28 mouse cellular contexts compared by ENCODE assay signal in the genomic region with DNA sequence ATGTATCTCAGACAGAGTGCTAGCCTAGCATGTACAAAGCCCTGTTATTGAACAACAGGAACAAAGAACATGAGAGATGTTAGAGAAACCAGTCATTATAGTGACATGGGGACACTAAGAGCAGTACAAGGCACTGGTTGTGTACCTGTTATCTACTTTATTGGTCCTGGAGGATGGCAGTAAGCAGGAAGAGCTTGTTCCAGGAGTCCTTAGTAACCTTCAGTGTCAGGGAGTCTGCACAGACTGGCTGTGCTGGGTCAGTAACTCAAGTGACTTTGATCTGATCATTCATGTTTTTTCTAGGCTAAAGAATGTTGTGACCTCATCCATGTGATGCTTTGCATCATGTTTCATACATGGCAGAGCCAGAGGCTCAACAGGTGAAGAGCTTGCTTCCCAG. TPM values are rescaled to one million over a fixed set of nuclear protein-coding genes. Genes with fewer than 3 reads are reported as not detected.
DNase-seq lines count a peak whose midpoint lies in the region; ATAC-seq and TF ChIP-seq lines count a peak whose summit lies in the region.
"Had no signal": no experiment of that assay in that cellular context is flagged by ENCODE, and none has a peak within 500 bp of the region (broad histone marks: within the 10 kb centered on the region; RNA-seq: fewer than 3 reads in every experiment).

No protein-coding gene starts in this region.

- no peak overlapping the region for H3K4me3 ChIP-seq in intestine, embryonic 14.5 days (ENCODE audit: low read depth, low read length)
- no peak overlapping the region for H3K4me3 ChIP-seq in intestine, embryonic 15.5 days (replicated peaks)
- H3K4me3 ChIP-seq in intestine, postnatal 0 days (ENCODE audit: low read depth, low read length), result no peak overlapping the region
- H3K4me3 ChIP-seq: embryonic facial prominence, embryonic 13.5 days; embryonic facial prominence, embryonic 15.5 days; erythroblast, embryonic 14.5 days; forebrain, embryonic 10.5 days; forebrain, embryonic 12.5 days had no signal

- H3K9ac ChIP-seq in intestine, embryonic 14.5 days (ENCODE audit: low read length), result no peak overlapping the region
- H3K9ac ChIP-seq in intestine, embryonic 15.5 days, result no peak overlapping the region
- no peak overlapping the region for H3K9ac ChIP-seq in intestine, postnatal 0 days (ENCODE audit: low read depth, low read length)
- H3K9ac ChIP-seq: embryonic facial prominence, embryonic 13.5 days; embryonic facial prominence, embryonic 15.5 days; forebrain, embryonic 12.5 days had no signal

- no peak for TF ChIP-seq CTCF in intestine, postnatal 0 days (IDR thresholded peaks at IDR 0.05; ENCODE audit: low read depth)

- no peak for DNase-seq in intestine, embryonic 14.5 days (ENCODE audit: low spot score)
- no peak for DNase-seq in kidney, adult 11 months
- DNase-seq in heart, postnatal 4 days, result no peak
- no peak for DNase-seq in gastrocnemius, postnatal 4 days (ENCODE audit: low spot score in 2 of 2)
- DNase-seq: adrenal gland, postnatal 10 days; adrenal gland, postnatal 25 days; cerebellum, adult 11 months; cerebellum, adult 18-20 months; cerebellum, adult 8-10 months; cerebellum, adult 9-11 months; cerebellum, postnatal 14 days; cerebellum, postnatal 36 days; embryo, embryonic 11 days had no signal

- H3K4me2 ChIP-seq in intestine, embryonic 14.5 days (ENCODE audit: low read length), result no peak overlapping the region
- H3K4me2 ChIP-seq in intestine, embryonic 15.5 days (replicated peaks), result no peak overlapping the region
- no peak overlapping the region for H3K4me2 ChIP-seq in intestine, postnatal 0 days (replicated peaks; ENCODE audit: low read depth)
- H3K4me2 ChIP-seq: embryonic facial prominence, embryonic 13.5 days; embryonic facial prominence, embryonic 15.5 days; forebrain, embryonic 12.5 days had no signal

- peak; percentile 47; the same call in 1 of the 2 replicates for ATAC-seq in intestine, embryonic 14.5 days (replicated peaks; ENCODE audit: low FRiP score, low TSS enrichment, low read depth)
- ATAC-seq in intestine, embryonic 15.5 days, result peak; percentile 37
- peak; percentile 79 for ATAC-seq in intestine, postnatal 0 days
- ATAC-seq: forebrain, embryonic 14.5 days had no signal

- no peaks in the 10 kb centered on the region for H3K9me3 ChIP-seq in intestine, embryonic 14.5 days (ENCODE audit: control insufficient read depth, low read length)
- H3K9me3 ChIP-seq in intestine, embryonic 15.5 days, result no peaks in the 10 kb centered on the region
- H3K9me3 ChIP-seq in intestine, postnatal 0 days (ENCODE audit: control insufficient read depth), result no peaks in the 10 kb centered on the region
- H3K9me3 ChIP-seq: embryonic facial prominence, embryonic 13.5 days; embryonic facial prominence, embryonic 15.5 days; forebrain, embryonic 10.5 days; forebrain, embryonic 12.5 days had no signal

- no peaks in the 10 kb centered on the region for H3K27me3 ChIP-seq in intestine, embryonic 14.5 days (replicated peaks; ENCODE audit: control insufficient read depth, insufficient read depth, low read length)
- H3K27me3 ChIP-seq in intestine, embryonic 15.5 days (replicated peaks), result no peaks in the 10 kb centered on the region
- no peaks in the 10 kb centered on the region for H3K27me3 ChIP-seq in intestine, postnatal 0 days (replicated peaks; ENCODE audit: control insufficient read depth, insufficient read depth, low read length)
- H3K27me3 ChIP-seq: embryonic facial prominence, embryonic 13.5 days; embryonic facial prominence, embryonic 15.5 days; forebrain, embryonic 12.5 days had no signal

- no peaks in the 10 kb centered on the region for H3K36me3 ChIP-seq in intestine, embryonic 14.5 days (ENCODE audit: control insufficient read depth, insufficient read depth, low read length)
- no peaks in the 10 kb centered on the region for H3K36me3 ChIP-seq in intestine, embryonic 15.5 days
- no peaks in the 10 kb centered on the region for H3K36me3 ChIP-seq in intestine, postnatal 0 days (ENCODE audit: control insufficient read depth, insufficient read depth)
- H3K36me3 ChIP-seq: embryonic facial prominence, embryonic 13.5 days; embryonic facial prominence, embryonic 15.5 days; forebrain, embryonic 10.5 days; forebrain, embryonic 12.5 days had no signal

- H3K27ac ChIP-seq in intestine, embryonic 14.5 days (ENCODE audit: low read depth), result no peak overlapping the region
- H3K27ac ChIP-seq in intestine, embryonic 15.5 days, result no peak overlapping the region
- peak overlapping the region; percentile 50; the same call in 1 of the 2 replicates for H3K27ac ChIP-seq in intestine, postnatal 0 days (ENCODE audit: low read depth, low read length)
- H3K27ac ChIP-seq: embryonic facial prominence, embryonic 13.5 days; embryonic facial prominence, embryonic 15.5 days; forebrain, embryonic 10.5 days; forebrain, embryonic 12.5 days had no signal

- H3K4me1 ChIP-seq in intestine, embryonic 14.5 days (replicated peaks; ENCODE audit: control insufficient read depth, insufficient read depth, low read length), result no peaks in the 10 kb centered on the region
- H3K4me1 ChIP-seq in intestine, embryonic 15.5 days (replicated peaks), result no peaks in the 10 kb centered on the region; the same call in 1 of the 2 replicates
- H3K4me1 ChIP-seq in intestine, postnatal 0 days (replicated peaks; ENCODE audit: control insufficient read depth, insufficient read depth, low read length), result no peaks in the 10 kb centered on the region
- H3K4me1 ChIP-seq: embryonic facial prominence, embryonic 13.5 days; embryonic facial prominence, embryonic 15.5 days; forebrain, embryonic 10.5 days; forebrain, embryonic 12.5 days had no signal

RNA-seq across cellular contexts. Expression of gene Slc7a15, which starts 42.7 kb away (rescaled TPM):
- not detected in 2 replicates for polyA plus RNA-seq in intestine, embryonic 14.5 days (2014; fragmentation: Nextera tagmentation; extraction: Ambion mirVana)
- 0.14 and 0.19 TPM in 2 replicates for polyA plus RNA-seq in intestine, embryonic 15.5 days (2015; fragmentation: Nextera tagmentation; extraction: Ambion mirVana)
- polyA plus RNA-seq in intestine, postnatal 0 days (2015; fragmentation: Nextera tagmentation; extraction: Ambion mirVana), result 5.7 TPM in 2 replicates
- not detected for total RNA-seq in heart, postnatal 4 days (2021)
- not detected for total RNA-seq in gastrocnemius, postnatal 4 days (2021)
- total RNA-seq: adrenal gland, adult 2 months; adrenal gland, postnatal 25 days; adrenal gland, postnatal 4 days; common myeloid progenitor, adult 5-6 weeks; MEL had no signal
- polyA plus RNA-seq: adrenal gland, adult 2 months; brain, embryonic 14.5 days; C2C12; embryonic facial prominence, embryonic 11.5 days; embryonic facial prominence, embryonic 13.5 days; embryonic facial prominence, embryonic 15.5 days; erythroblast, embryonic 14.5 days; forebrain, embryonic 10.5 days; forebrain, embryonic 12.5 days; forebrain, embryonic 14.5 days had no signal

RNA-seq across cellular contexts. Expression of gene Rhob, which starts 56.4 kb away (rescaled TPM):
- polyA plus RNA-seq in intestine, embryonic 14.5 days (2014; fragmentation: Nextera tagmentation; extraction: Ambion mirVana), result 46.5 and 50.5 TPM in 2 replicates
- 32.2 and 32.4 TPM in 2 replicates for polyA plus RNA-seq in intestine, embryonic 15.5 days (2015; fragmentation: Nextera tagmentation; extraction: Ambion mirVana)
- 28.8 and 29.7 TPM in 2 replicates for polyA plus RNA-seq in intestine, postnatal 0 days (2015; fragmentation: Nextera tagmentation; extraction: Ambion mirVana)
- 100 to 1,000 TPM; 124 to 128 TPM for total RNA-seq in heart, postnatal 4 days (2021)
- 100 to 1,000 TPM; 111 to 115 TPM for total RNA-seq in gastrocnemius, postnatal 4 days (2021)
